Mouse (Mus musculus) MN1 (cell line): ENCODE results near the gene Scnn1a.
"Not testable (repeated sequence)": the region's sequence is repeated elsewhere in the genome, so short reads cannot be mapped to it uniquely, and the experiment has no call there.

Source experiments
- DNase-seq: peaks from one replicate; pipeline ENCODE4 v3.0.0-alpha.2; 2016; ENCODE audit warnings: low spot score

Gene Scnn1a

GRCm38 (mm10) chr6:125320323-125320722 lies at the start of gene Scnn1a:
Gene Scnn1a (plus strand): TSS chr6:125320659.
- no peak for DNase-seq

- peak; percentile 91 for DNase-seq
Observed at GRCm38 (mm10) chr6:125271455-125272227, 48.8 kb upstream of the Scnn1a start.

- DNase-seq, result no peak
Observed at GRCm38 (mm10) chr6:125272228-125272785, 48.2 kb upstream of the Scnn1a start.

- DNase-seq, result peak; percentile 59
Observed at GRCm38 (mm10) chr6:125274841-125275563, 45.5 kb upstream of the Scnn1a start.

- no peak for DNase-seq
Observed at GRCm38 (mm10) chr6:125279729-125280128, 40.7 kb upstream of the Scnn1a start.

- not testable (repeated sequence) for DNase-seq
Observed at GRCm38 (mm10) chr6:125282721-125283120, 37.7 kb upstream of the Scnn1a start.

- DNase-seq, result no peak
Observed at GRCm38 (mm10) chr6:125284250-125284649, 36.2 kb upstream of the Scnn1a start.

- no peak for DNase-seq
Observed at GRCm38 (mm10) chr6:125284751-125285150, 35.7 kb upstream of the Scnn1a start.

- DNase-seq, result no peak
Observed at GRCm38 (mm10) chr6:125285890-125286289, 34.6 kb upstream of the Scnn1a start, which contains the start of gene Tuba3a. Gene Tuba3a (minus strand): TSS chr6:125286042.

- DNase-seq, result no peak
Observed at GRCm38 (mm10) chr6:125286944-125287343, 33.5 kb upstream of the Scnn1a start.

- DNase-seq, result no peak
Observed at GRCm38 (mm10) chr6:125288730-125289129, 31.7 kb upstream of the Scnn1a start.

- no peak for DNase-seq
Observed at GRCm38 (mm10) chr6:125291329-125291728, 29.1 kb upstream of the Scnn1a start.

- no peak for DNase-seq
Observed at GRCm38 (mm10) chr6:125292256-125292655, 28.2 kb upstream of the Scnn1a start.

- DNase-seq, result no peak
Observed at GRCm38 (mm10) chr6:125294049-125294448, 26.4 kb upstream of the Scnn1a start.

- DNase-seq, result no peak
Observed at GRCm38 (mm10) chr6:125297149-125297820, 23.2 kb upstream of the Scnn1a start.

- DNase-seq, result no peak
Observed at GRCm38 (mm10) chr6:125300982-125301381, 19.5 kb upstream of the Scnn1a start.

GRCm38 (mm10) chr6:125302231-125302982 lies 18.1 kb upstream of the Scnn1a start:
- DNase-seq, result peak; percentile 61

GRCm38 (mm10) chr6:125303242-125303641 lies 17.2 kb upstream of the Scnn1a start:
- peak; percentile 69 for DNase-seq

- not testable (repeated sequence) for DNase-seq
Observed at GRCm38 (mm10) chr6:125304408-125304807, 16.1 kb upstream of the Scnn1a start.

GRCm38 (mm10) chr6:125305465-125305864 lies 15.0 kb upstream of the Scnn1a start:
- DNase-seq, result no peak

- DNase-seq, result no peak
Observed at GRCm38 (mm10) chr6:125307091-125307490, 13.4 kb upstream of the Scnn1a start.

- no peak for DNase-seq
Observed at GRCm38 (mm10) chr6:125308921-125309320, 11.5 kb upstream of the Scnn1a start.
